Mouse (Mus musculus): ENCODE results near the gene Cyth3. TPM values are rescaled to one million over a fixed set of nuclear protein-coding genes. Genes with fewer than 3 reads are reported as not detected.

The Cyth3 gene
- polyA plus RNA-seq, 1 experiment from 2014 or later, result 21.1 TPM

DNA sequence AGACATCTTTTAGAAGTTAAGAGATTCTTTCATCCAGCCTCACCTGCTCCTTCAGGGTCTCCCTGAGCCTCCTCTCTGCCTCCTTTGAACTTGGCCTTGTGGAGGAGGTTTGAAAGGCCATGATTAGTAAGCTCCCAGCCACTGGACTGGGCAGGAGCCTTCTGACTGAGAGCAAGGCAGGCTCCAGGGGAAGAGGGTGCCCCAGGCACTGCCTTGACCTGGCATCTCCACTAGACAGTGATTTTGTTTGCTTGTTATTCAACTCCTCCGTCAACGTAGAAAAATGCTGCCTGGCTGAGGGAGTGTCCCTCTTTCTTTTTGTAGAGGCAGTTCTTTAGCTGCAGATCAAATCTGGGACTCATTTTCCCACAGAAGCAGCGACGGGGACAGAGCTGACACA, 9.0 kb upstream of the Cyth3 start:
- TF ChIP-seq CTCF (IDR thresholded peaks at IDR 0.05; ENCODE audit: low read depth), result no peak
- Histone ChIP-seq H3K27me3 (replicated peaks; ENCODE audit: control insufficient read depth, insufficient read depth, low read length) (no peaks in the 10 kb centered on the region), H3K27ac (ENCODE audit: low read depth, low read length) (no peak overlapping the region), H3K4me3 (ENCODE audit: low read depth, low read length) (no peak overlapping the region), H3K9me3 (ENCODE audit: control insufficient read depth) (no peaks in the 10 kb centered on the region), H3K4me2 (replicated peaks; ENCODE audit: low read depth) (no peak overlapping the region), H3K4me1 (replicated peaks; ENCODE audit: control insufficient read depth, insufficient read depth, low read length) (no peaks in the 10 kb centered on the region), H3K36me3 (ENCODE audit: control insufficient read depth, insufficient read depth) (no peaks in the 10 kb centered on the region), H3K9ac (ENCODE audit: low read depth, low read length) (no peak overlapping the region)
- 65% methylated on average over 4 of the region's 4 CpGs for WGBS
- ATAC-seq, result no peak

DNA sequence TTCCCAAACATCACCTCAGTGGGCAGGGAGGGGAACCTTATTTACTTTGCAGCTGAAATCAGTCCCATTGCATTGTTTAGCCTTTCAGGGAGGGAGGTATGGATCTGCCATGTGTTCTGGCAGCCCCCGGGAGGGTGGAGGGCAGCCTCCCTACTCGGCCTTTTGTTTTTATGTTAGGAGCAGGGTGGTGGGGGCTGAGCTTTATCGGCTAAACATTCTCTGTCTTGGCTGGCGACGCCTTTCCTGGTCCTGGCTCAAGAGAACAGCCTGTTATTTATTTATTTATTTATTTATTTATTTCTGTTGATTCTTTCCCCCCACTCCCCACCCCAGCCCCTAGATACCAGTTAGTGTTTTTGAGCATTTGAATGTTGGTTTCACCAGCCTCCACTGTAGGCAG, 7.7 kb upstream of the Cyth3 start:
- no peak overlapping the region for H3K27ac ChIP-seq (ENCODE audit: low read depth, low read length)

DNA sequence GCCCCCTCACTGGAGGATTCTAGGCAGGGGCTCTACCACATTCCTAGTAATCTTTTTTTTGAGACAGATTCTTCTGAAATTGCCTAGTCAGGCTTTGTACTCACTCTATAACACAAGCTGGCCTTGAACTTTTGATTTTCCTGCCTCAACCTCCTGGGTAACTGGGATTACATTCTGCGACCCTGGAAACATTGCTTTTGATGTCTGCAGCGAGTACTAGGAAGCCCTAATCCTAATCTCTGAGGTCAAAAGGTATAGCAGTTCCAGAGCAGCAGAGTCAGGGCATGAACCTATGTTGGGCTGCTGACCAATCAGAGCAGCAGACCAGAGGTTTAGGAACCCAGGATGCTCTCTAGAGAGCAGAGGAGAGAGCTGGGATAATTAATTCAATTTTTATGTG, 6.9 kb upstream of the Cyth3 start:
- Histone ChIP-seq H3K36me3 (ENCODE audit: control insufficient read depth, insufficient read depth) (no peaks in the 10 kb centered on the region), H3K4me3 (ENCODE audit: low read depth, low read length) (no peak overlapping the region), H3K27me3 (replicated peaks; ENCODE audit: control insufficient read depth, insufficient read depth, low read length) (no peaks in the 10 kb centered on the region), H3K4me2 (replicated peaks; ENCODE audit: low read depth) (no peak overlapping the region), H3K27ac (ENCODE audit: low read depth, low read length) (no peak overlapping the region), H3K4me1 (replicated peaks; ENCODE audit: control insufficient read depth, insufficient read depth, low read length) (no peaks in the 10 kb centered on the region), H3K9ac (ENCODE audit: low read depth, low read length) (no peak overlapping the region), H3K9me3 (ENCODE audit: control insufficient read depth) (no peaks in the 10 kb centered on the region)
- no peak for ATAC-seq
- WGBS, result 94% methylated on average over 2 of the region's 2 CpGs
- TF ChIP-seq CTCF (IDR thresholded peaks at IDR 0.05; ENCODE audit: low read depth), result no peak

More for the DNA sequence above, 7.7 kb upstream of the Cyth3 start:
- no peak overlapping the region for H3K9ac ChIP-seq (ENCODE audit: low read depth, low read length)
- no peaks in the 10 kb centered on the region for H3K9me3 ChIP-seq (ENCODE audit: control insufficient read depth)
- H3K4me1 ChIP-seq (replicated peaks; ENCODE audit: control insufficient read depth, insufficient read depth, low read length), result no peaks in the 10 kb centered on the region
- H3K27me3 ChIP-seq (replicated peaks; ENCODE audit: control insufficient read depth, insufficient read depth, low read length), result no peaks in the 10 kb centered on the region
- ATAC-seq, result no peak
- no peak for TF ChIP-seq CTCF (IDR thresholded peaks at IDR 0.05; ENCODE audit: low read depth)
- no peaks in the 10 kb centered on the region for H3K36me3 ChIP-seq (ENCODE audit: control insufficient read depth, insufficient read depth)
- H3K4me2 ChIP-seq (replicated peaks; ENCODE audit: low read depth), result no peak overlapping the region
- no peak overlapping the region for H3K4me3 ChIP-seq (ENCODE audit: low read depth, low read length)
- 57% methylated on average over 5 of the region's 5 CpGs for WGBS

- no peak for TF ChIP-seq CTCF (IDR thresholded peaks at IDR 0.05; ENCODE audit: low read depth)
- H3K27ac ChIP-seq (ENCODE audit: low read depth, low read length), result no peak overlapping the region
- H3K36me3 ChIP-seq (ENCODE audit: control insufficient read depth, insufficient read depth), result no peaks in the 10 kb centered on the region
- no peak overlapping the region for H3K4me3 ChIP-seq (ENCODE audit: low read depth, low read length)
- no peaks in the 10 kb centered on the region for H3K4me1 ChIP-seq (replicated peaks; ENCODE audit: control insufficient read depth, insufficient read depth, low read length)
- WGBS, result 85% methylated on average over 4 of the region's 4 CpGs
- H3K4me2 ChIP-seq (replicated peaks; ENCODE audit: low read depth), result no peak overlapping the region
- H3K27me3 ChIP-seq (replicated peaks; ENCODE audit: control insufficient read depth, insufficient read depth, low read length), result no peaks in the 10 kb centered on the region
- no peaks in the 10 kb centered on the region for H3K9me3 ChIP-seq (ENCODE audit: control insufficient read depth)
- no peak for ATAC-seq
- H3K9ac ChIP-seq (ENCODE audit: low read depth, low read length), result no peak overlapping the region
Measured at GRCm38 (mm10) chr5:143616116-143616515, 6.1 kb upstream of the Cyth3 start.

DNA sequence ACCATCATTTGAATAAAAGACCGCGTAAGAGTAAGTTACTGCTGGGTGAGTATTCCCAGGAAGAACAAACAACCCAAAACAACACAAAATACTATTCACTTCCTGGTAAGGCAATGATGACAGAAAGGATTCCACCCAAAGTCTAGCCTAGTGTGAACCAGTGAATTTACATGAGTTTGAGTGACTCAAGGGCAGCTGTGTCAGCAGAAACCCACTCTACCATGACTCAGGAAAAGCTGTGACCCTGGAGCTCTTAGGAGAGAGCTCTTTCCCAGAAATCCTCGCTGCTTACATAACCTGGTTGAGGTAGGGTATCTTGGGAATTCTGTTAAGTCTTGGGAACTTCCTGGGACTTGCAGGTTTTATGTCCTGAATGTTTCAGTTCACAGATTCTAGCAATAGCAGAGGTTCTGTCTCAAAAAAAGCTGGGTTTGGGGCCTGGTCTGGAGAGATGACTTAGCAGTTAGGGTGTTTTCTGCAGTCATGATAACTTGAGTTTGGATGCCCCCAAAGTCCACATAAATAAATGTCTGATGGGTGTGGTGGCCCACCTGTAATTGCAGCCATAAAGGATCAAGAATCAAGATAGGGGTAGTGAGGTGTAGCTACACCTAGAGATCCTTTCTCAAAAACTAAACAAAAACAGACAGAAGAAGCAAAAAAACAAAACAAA, 5.5 kb upstream of the Cyth3 start:
- ATAC-seq, result no peak
- TF ChIP-seq CTCF (IDR thresholded peaks at IDR 0.05; ENCODE audit: low read depth), result no peak
- H3K9ac ChIP-seq (ENCODE audit: low read depth, low read length), result no peak overlapping the region

DNA sequence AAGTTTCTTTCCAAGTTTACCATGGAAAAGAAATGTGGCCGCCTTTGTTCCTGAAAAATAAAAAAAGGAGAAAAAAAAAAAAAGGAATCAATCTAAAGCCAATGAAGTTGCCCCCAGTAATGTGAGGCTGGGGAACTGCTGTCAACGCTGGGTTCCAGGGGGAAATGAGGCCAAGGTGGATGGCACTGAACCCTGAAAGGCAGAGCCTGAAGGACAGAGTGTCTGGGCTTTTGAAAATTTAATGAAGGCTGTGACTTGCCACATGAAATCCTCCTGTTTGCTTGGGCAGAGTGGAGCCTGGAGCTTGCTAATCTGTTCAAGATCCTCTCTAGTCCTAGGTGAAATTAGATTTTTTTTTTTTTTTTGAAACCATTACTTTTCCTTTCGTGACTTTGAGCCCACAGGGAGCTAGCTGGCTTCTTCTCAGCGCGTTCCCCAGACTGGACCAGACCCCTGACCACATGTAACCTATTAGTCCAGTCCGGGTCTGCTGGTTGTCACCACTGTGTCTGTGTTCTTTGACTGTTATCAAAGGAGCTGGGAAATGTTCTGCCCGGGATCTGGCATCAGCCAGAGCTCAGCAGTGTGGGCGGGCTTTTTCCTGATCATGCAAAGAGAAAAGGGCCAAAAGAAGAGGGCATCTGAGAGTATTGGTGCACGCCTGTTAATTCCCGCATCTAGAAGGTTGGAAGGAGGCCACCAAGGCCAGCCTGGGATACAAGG, 4.6 kb upstream of the Cyth3 start:
- Histone ChIP-seq H3K9me3 (ENCODE audit: control insufficient read depth) (no peaks in the 10 kb centered on the region), H3K27ac (ENCODE audit: low read depth, low read length) (no peak overlapping the region), H3K9ac (ENCODE audit: low read depth, low read length) (no peak overlapping the region), H3K4me1 (replicated peaks; ENCODE audit: control insufficient read depth, insufficient read depth, low read length) (peaks cover 3% of the 10 kb centered on the region; the same call in 1 of the 2 replicates), H3K27me3 (replicated peaks; ENCODE audit: control insufficient read depth, insufficient read depth, low read length) (no peaks in the 10 kb centered on the region), H3K4me3 (ENCODE audit: low read depth, low read length) (no peak overlapping the region), H3K36me3 (ENCODE audit: control insufficient read depth, insufficient read depth) (no peaks in the 10 kb centered on the region), H3K4me2 (replicated peaks; ENCODE audit: low read depth) (no peak overlapping the region)
- no peak for ATAC-seq
- no peak for TF ChIP-seq CTCF (IDR thresholded peaks at IDR 0.05; ENCODE audit: low read depth)
- 68% methylated on average over 10 of the region's 10 CpGs for WGBS

More for the DNA sequence above, 5.5 kb upstream of the Cyth3 start:
- H3K9me3 ChIP-seq (ENCODE audit: control insufficient read depth), result no peaks in the 10 kb centered on the region
- H3K4me3 ChIP-seq (ENCODE audit: low read depth, low read length), result no peak overlapping the region
- 94% methylated on average over 3 of the region's 3 CpGs for WGBS
- no peak overlapping the region for H3K27ac ChIP-seq (ENCODE audit: low read depth, low read length)
- H3K4me2 ChIP-seq (replicated peaks; ENCODE audit: low read depth), result no peak overlapping the region
- no peaks in the 10 kb centered on the region for H3K36me3 ChIP-seq (ENCODE audit: control insufficient read depth, insufficient read depth)
- H3K4me1 ChIP-seq (replicated peaks; ENCODE audit: control insufficient read depth, insufficient read depth, low read length), result no peaks in the 10 kb centered on the region
- no peaks in the 10 kb centered on the region for H3K27me3 ChIP-seq (replicated peaks; ENCODE audit: control insufficient read depth, insufficient read depth, low read length)

All from intestine, postnatal 0 days (tissue).